Mouse (Mus musculus): ENCODE data around the gene 2010003K11Rik.
"Not testable (repeated sequence)": the region's sequence is repeated elsewhere in the genome, so short reads cannot be mapped to it uniquely, and the experiment has no call there.

The 2010003K11Rik gene

GRCm38 (mm10) chr19:4461981-4462380 lies 36.4 kb downstream of the 2010003K11Rik start:
- CTCF ChIA-PET = no interaction called here

GRCm38 (mm10) chr19:4456227-4456626 lies 42.2 kb downstream of the 2010003K11Rik start:
- CTCF ChIA-PET = no interaction called here

DNA sequence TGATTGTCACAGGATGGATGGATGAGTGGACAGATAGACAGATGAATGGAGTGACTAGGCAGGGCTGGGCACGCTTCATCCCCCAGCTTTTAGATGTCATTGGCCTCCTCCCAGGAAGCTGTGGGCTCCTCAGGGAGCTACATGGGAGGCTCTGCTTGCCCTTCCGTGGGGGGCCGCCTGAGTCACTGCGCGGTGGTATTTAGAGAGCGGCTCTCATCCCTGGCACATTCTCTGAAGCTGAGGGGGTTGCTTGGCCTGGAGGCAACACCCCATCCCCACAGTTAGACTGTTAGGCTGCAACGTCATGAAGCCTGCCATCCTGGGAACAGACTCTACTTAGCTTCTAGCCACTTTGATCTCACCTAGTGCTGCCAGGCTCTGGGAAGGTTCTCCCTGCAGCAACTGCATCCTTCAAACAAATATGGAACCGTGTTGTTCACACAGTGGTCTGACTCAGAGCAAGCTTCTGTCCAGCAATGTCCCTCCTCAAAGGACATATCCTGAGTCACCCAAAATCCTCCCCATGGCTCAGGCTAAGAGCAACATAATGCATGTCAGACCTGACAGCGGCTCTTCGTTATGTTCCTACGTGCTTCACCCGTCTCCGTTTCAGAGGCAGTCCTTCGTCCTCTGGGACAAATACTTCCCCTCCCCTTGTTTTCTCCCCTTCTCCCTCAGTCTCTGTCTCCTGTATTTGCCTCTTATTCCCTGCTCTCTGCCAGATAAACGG lies 43.1 kb downstream of the 2010003K11Rik start:
- CTCF ChIA-PET = no interaction called here

DNA sequence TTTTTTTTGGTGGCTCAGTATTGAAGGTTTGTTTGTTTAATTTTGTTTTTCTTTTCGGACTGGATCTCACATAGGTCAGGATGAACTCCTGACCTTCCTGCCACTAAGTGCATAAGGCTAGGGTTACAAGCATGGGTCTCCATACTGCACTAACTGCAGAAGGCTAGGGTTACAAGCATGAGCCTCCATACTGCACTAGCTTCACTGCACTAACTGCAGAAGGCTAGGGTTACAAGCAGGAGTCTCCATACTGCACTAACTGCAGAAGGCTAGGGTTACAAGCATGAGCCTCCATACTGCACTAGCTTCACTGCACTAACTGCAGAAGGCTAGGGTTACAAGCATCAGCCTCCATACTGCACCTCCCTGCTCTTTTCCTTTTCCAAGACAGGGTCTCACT lies 44.3 kb downstream of the 2010003K11Rik start:
- CTCF ChIA-PET = not testable (repeated sequence)

GRCm38 (mm10) chr19:4452525-4452924 lies 45.9 kb downstream of the 2010003K11Rik start:
- CTCF ChIA-PET = no interaction called here

- CTCF ChIA-PET = no interaction called here
Observed at GRCm38 (mm10) chr19:4451965-4452364, 46.4 kb downstream of the 2010003K11Rik start.

DNA sequence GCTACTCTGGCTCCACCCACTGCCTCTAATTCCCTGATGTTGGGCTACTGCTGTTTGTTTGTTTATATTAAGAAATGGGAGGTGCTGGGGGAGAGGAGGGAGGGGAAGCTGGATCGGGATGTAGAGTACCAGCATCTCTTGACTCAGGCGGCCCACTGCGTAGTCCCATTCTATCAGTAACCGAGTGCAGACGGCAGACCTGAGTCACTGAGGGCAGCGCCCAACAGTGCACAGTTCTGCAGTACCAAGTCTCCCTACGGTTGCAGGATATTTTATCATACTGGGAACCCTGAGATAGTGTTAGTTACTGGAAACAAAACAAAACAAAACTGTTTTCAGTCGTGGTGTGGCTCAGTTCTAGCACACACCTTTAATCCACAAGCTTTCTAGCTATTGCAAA lies 47.3 kb downstream of the 2010003K11Rik start:
- CTCF ChIA-PET = no interaction called here

DNA sequence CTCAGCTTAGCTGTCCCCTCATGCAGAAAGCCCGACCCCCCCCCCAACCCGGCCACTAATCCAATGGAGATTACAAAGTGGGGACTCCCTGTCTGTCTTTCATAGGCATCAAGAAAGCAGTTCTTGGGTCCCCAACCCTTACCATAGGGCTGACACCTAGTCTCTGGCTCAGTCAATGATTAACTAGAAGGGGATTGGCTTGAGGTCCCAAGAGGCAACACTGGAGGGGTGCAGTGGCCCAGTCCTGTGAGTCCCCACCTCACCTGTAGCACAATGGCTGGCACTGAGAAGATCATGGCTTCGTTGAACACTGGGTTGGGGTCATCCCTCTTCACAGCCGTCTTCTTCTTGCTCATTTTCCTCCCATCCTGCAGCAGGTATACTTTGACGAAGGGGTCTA lies 47.7 kb downstream of the 2010003K11Rik start:
- CTCF ChIA-PET = no interaction called here

- CTCF ChIA-PET = interaction anchor here (0.5 kb wide), 1 partner anchor 43 kb away, joined by 3 read pairs; no protein-coding TSS in a partner anchor
Observed at GRCm38 (mm10) chr19:4449230-4449629, 49.2 kb downstream of the 2010003K11Rik start.

DNA sequence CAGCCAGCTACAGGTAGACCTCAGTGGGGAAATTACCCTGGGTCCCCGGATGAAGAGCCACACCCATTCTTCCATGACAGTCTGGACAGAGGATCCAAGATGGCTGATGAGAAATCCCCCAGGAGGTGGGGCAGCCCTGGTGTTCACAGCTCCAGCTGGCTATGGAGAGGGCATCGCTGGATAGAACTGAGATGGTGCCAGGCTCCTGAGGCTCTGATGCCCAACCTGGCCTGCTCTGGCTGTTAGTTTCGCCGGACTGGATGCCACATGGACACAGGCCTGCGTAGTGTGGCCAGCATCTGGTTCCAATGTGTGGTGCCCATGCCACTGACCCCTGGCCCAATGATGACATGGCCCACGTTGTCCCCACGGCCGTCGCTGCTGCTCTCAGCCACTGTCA lies 50.9 kb downstream of the 2010003K11Rik start:
- CTCF ChIA-PET = no interaction called here

Measured in spleen, embryonic (tissue).